Mouse (Mus musculus) left cerebral cortex, adult 9 months (tissue): Measurements from ENCODE around the gene Icam5.
"Not testable (repeated sequence)": the region's sequence is repeated elsewhere in the genome, so short reads cannot be mapped to it uniquely, and the experiment has no call there.

Experiments
- DNase-seq, 2 experiments: peaks; one replicate each; pipeline ENCODE4 v3.0.0; 2022; ENCODE audit warnings: low spot score in 2 of 2

Icam5 gene

DNA sequence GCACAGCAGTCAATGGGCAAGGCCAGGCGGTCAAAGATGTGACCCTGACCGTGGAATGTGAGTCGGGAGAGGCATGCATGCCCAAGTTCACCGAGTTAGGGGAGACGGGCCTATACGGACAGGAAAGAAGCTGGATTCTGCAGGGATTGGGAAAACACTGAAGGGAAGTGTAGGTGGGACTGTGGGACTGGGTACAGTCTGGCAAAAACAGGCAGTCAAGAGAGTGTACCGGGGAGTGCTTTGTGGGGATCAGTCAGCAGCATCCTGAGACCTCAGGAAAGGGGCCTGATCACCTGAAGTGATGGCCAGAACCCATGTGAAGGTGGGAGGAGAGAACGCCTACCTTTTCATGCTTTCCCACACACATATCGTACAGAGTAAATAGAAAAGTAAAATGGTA lies 3.7 kb downstream of the Icam5 start:
- peak in 1 of 2 experiments; percentile 18 for DNase-seq

DNA sequence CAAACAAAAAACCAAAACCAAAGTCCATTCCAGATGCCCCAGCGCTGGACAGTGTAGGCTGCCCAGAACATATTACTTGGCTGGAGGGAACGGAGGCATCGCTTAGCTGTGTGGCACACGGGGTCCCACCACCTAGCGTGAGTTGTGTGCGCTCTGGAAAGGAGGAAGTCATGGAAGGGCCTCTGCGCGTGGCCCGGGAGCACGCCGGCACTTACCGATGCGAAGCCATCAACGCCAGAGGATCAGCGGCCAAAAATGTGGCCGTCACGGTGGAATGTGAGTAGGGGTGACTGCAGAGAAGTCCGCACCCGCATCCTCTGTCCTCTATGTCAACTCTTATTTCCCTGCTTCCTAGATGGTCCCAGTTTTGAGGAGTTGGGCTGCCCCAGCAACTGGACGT lies 4.3 kb downstream of the Icam5 start:
- peak in 1 of 2 experiments; percentile 5 for DNase-seq

GRCm38 (mm10) chr9:21036666-21037065 lies 4.8 kb downstream of the Icam5 start:
- DNase-seq, result peak in 1 of 2 experiments; percentile 25

DNA sequence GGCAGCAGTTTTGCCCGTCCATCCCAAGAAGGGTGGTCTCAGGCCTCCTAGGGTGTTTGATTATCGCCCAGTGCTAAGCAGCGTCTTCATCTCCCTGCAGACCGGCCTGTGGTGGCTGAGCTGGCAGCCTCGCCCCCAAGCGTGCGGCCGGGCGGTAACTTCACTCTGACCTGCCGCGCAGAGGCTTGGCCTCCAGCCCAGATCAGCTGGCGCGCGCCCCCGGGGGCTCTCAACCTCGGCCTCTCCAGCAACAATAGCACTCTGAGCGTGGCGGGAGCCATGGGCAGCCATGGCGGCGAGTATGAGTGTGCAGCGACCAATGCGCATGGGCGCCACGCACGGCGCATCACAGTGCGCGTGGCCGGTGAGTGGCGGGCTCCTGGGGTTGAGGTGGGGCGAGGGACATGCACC lies 5.6 kb downstream of the Icam5 start:
- DNase-seq, result peak in 1 of 2 experiments; percentile 29

GRCm38 (mm10) chr9:21039779-21040178 lies 7.9 kb downstream of the Icam5 start:
- DNase-seq, result no peak

DNA sequence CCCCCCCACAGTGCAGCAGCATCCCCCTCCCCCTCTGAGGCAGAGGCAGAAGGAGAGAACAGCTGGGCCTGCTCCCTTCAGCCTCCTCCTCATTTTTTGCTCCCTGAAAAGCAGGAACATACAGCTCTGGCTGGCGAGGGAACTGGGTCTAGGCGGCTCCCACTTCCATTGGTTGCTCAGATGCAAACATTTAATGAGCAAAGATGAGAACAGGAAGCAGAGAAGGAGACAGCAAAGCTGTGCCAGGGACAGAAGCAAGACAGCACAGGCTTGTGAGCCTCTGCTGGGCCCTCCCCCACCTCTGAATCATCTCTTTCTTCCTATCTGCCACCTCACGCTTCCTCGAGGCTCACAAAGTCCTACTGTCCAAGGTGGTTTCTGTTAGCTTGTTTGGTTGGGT lies 9.4 kb downstream of the Icam5 start:
- DNase-seq, result peak; percentile 87 to 89

DNA sequence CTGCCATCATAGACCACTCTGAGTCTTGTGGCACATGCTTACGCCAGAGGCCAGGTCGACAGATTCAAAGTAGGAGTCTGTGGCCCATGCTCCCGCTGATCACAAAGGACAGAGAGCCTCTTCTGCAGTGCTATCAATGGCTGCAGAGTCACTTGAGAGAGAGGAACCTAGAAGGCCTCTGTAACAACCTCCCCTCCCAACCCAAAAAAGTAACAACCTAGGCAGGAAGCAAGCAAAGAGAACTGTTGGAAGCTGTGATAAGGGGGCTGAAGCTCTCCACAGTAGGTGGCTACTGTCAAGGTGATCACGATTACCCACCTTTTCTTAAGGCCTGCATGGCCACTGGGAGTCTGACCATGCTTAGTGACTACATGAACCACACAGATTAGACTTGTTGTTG lies 11.7 kb downstream of the Icam5 start:
- DNase-seq, result no peak

DNA sequence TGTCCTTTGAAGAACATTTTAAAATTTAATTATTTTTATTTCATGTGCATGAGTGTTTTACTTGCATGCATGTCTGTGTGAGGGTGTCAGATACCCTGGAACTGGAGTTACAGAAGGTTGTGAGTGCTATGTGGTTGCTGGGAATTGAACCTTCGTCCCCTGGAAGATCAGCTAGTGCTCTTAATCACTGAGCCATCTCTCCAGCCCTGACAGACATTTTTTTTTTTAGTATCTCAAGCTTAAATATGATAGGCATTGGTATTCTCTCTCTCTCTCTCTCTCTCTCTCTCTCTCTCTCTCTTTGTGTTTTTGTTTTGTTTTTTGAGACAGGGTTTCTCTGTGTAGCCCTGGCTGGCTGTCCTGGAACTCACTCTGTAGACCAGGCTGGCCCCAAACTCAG lies 12.9 kb downstream of the Icam5 start:
- not testable (repeated sequence) for DNase-seq

GRCm38 (mm10) chr9:21045235-21045634 lies 13.4 kb downstream of the Icam5 start:
- no peak for DNase-seq

GRCm38 (mm10) chr9:21051578-21051977 lies 19.7 kb downstream of the Icam5 start:
- DNase-seq, result no peak

- peak in 1 of 2 experiments; percentile 82 for DNase-seq
Observed at GRCm38 (mm10) chr9:21062928-21063327, 31.1 kb downstream of the Icam5 start.

DNA sequence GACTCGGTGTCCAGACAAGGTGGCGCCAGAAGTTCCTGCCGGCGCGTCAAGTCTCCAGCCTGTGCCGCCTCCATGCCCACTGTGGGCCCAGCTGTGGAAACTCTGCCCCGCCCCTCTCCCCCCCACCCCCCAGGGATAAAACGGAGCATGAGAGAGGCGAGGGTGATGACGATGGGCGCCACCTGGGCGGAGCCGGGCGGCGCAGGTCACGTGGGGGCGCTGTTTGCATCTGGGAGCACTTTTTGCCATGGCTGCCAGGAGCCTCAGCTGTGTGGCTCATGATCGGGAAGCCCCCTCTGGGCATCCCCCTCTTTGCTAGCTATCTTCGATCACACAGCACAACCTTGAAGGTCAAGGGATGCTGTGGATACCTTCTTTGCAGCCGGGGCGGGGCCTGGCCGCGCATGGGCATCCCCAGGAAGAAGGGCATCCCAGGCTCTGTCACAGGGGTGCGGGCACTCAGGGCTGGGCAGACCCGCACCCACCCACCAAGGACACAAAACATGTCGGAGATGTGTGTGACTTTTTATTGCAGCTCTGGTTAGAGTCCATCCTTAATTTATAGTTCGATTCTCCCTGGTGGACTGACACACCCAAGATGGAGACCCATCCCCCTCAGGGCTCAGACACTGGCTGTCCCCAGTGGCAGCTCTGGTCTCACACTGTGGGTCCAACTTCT lies 35.3 kb downstream of the Icam5 start, which contains the start of gene Zglp1:
Zglp1 (minus strand) TSS at position 88 of the 679 bp plus-strand sequence.
- no peak for DNase-seq

- no peak for DNase-seq
Observed at GRCm38 (mm10) chr9:21072641-21073040, 40.8 kb downstream of the Icam5 start.

- peak; percentile 79 to 93 for DNase-seq
Observed at GRCm38 (mm10) chr9:21073044-21073840, 41.4 kb downstream of the Icam5 start, which contains the start of the genes Gm49373 and Fdx1l. Gene Gm49373 (minus strand): TSS chr9:21073096. Gene Fdx1l (minus strand): TSS chr9:21073614.

DNA sequence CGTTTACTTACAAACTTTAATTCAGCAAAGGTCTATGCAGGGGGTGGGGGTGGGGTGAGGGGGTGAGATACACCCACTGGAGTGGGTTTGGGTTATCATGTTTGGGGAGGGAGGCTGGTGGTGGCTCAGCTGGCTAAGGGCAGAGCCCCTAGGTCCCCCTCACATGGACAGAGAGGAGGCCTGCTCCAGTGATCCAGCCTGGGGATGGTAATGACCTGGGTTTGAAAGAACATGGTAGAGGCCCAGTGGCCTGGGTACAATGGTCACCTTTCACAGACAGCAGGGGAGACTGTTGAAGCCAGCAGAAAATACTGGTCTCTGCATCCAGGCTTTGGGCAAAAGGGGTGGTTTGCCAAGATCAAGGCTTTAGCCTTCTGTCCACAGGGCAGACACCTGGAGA lies 42.3 kb downstream of the Icam5 start:
- DNase-seq, result no peak

DNA sequence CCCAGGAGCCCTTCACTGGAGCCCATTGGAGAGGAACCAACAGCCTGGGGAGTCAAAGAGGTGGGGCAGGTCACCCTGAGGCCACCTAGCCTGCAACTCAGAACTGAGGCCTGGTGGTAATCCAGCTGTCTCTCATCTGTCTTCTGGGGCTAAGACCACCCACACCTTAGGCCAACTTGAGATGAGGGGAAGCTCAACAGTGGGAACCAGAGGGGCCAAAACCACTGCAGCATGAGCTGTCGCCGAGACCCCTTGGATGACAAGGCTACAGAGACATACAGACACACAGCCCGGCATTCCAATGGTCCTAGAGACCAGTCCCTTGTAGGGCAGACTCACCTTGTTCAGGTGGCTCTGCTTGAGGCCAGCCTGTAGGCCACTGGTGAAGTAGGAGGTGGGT lies 43.8 kb downstream of the Icam5 start:
- DNase-seq, result no peak

GRCm38 (mm10) chr9:21081127-21081526 lies 49.3 kb downstream of the Icam5 start:
- no peak for DNase-seq

DNA sequence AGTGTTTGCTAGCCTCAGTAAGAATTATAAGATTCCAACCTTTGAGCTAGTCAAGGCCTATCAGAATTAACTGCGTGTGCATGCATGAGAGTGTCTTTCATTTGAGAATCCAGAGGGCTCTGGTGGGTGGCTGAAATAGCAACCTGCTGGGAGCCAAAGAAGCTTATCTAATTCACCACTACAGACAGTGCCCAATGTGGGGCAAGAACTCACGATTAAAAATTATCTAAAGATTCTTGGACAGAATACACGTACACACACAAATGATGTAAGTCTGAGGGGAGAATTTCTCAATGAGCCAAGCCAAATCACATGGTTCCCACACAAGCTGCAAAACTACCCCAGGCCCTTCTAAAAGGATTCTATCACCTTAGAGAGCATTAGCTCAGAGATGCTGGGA lies 51.5 kb downstream of the Icam5 start:
- DNase-seq, result no peak
